8 mouse cellular contexts compared by ENCODE assay signal in the genomic region with DNA sequence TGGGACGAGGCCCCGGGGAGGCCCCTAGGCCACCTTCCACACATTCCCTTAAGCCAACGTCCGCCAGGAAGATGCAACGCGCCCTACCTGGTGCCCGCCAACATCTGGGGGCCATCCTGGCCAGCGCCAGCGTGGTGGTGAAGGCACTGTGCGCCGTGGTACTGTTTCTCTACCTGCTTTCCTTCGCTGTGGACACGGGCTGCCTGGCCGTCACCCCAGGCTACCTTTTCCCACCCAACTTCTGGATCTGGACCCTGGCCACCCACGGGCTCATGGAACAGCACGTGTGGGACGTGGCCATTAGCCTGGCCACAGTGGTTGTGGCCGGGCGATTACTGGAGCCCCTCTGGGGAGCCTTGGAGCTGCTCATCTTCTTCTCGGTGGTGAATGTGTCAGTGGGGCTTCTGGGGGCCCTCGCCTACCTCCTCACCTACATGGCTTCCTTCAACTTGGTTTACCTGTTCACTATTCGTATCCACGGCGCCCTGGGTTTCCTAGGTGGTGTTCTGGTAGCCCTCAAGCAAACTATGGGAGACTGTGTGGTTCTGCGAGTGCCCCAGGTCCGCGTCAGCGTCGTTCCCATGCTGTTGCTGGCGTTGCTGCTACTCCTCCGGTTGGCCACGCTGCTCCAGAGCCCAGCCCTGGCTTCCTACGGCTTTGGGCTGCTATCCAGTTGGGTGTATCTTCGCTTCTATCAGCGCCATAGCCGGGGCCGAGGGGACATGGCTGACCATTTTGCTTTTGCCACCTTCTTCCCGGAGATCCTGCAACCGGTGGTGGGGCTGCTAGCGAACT. TPM values are rescaled to one million over a fixed set of nuclear protein-coding genes. Genes with fewer than 3 reads are reported as not detected.
DNase-seq lines count a peak whose midpoint lies in the region; ATAC-seq and TF ChIP-seq lines count a peak whose summit lies in the region.

No protein-coding gene starts in this region.

- no peak for TF ChIP-seq EP300 in ES-Bruce4 (IDR thresholded peaks at IDR 0.05; ENCODE audit: insufficient read depth, low read depth, low read length)
- no peak for TF ChIP-seq EP300 in lung, postnatal 0 days (IDR thresholded peaks at IDR 0.05)

- H3K27me3 ChIP-seq in ES-Bruce4 (ENCODE audit: control insufficient read depth, insufficient read depth, low read length, poor library complexity, severe bottlenecking) = no peaks in the 10 kb centered on the region
- H3K27me3 ChIP-seq in embryonic facial prominence, embryonic 15.5 days = no peaks in the 10 kb centered on the region
- no peaks in the 10 kb centered on the region for H3K27me3 ChIP-seq in hindbrain, embryonic 16.5 days (replicated peaks; ENCODE audit: control insufficient read depth, insufficient read depth, low read length)
- H3K27me3 ChIP-seq in lung, postnatal 0 days (replicated peaks; ENCODE audit: insufficient read depth, low read length) = no peaks in the 10 kb centered on the region
- no peaks in the 10 kb centered on the region for H3K27me3 ChIP-seq in stomach, embryonic 15.5 days (replicated peaks)

- H3K4me1 ChIP-seq in ES-Bruce4 (ENCODE audit: control insufficient read depth, insufficient read depth, low read length) = no peaks in the 10 kb centered on the region
- H3K4me1 ChIP-seq in embryonic facial prominence, embryonic 15.5 days = peaks cover 30% of the 10 kb centered on the region
- peaks cover 28% of the 10 kb centered on the region for H3K4me1 ChIP-seq in hindbrain, embryonic 16.5 days (ENCODE audit: control insufficient read depth, insufficient read depth, low read depth, low read length)
- peaks cover 21% of the 10 kb centered on the region; the same call in 1 of the 2 replicates for H3K4me1 ChIP-seq in lung, postnatal 0 days (ENCODE audit: insufficient read depth, low read depth, low read length)
- H3K4me1 ChIP-seq in stomach, embryonic 15.5 days = peaks cover 21% of the 10 kb centered on the region

- WGBS in embryonic facial prominence, embryonic 15.5 days = under 1% methylated on average over 40 of the region's 40 CpGs
- under 1% methylated on average over 40 of the region's 40 CpGs for WGBS in hindbrain, embryonic 16.5 days
- WGBS in lung, postnatal 0 days = under 1% methylated on average over 40 of the region's 40 CpGs
- WGBS in stomach, embryonic 15.5 days = under 1% methylated on average over 40 of the region's 40 CpGs

- no peak; the same call in 1 of the 2 replicates for ATAC-seq in embryonic facial prominence, embryonic 15.5 days (ENCODE audit: insufficient number of reproducible peaks, low FRiP score, low TSS enrichment, low read depth)
- ATAC-seq in hindbrain, embryonic 16.5 days = no peak
- no peak for ATAC-seq in lung, postnatal 0 days
- ATAC-seq in stomach, embryonic 15.5 days (ENCODE audit: insufficient read depth, low FRiP score, low read depth) = peak; percentile 4

- DNase-seq in gastrocnemius, postnatal 14 days = peak; percentile 64
- no peak for DNase-seq in gastrocnemius, postnatal 25 days
- peak; percentile 50 for DNase-seq in lung, postnatal 0 days (ENCODE audit: low spot score)
- DNase-seq in left cerebral cortex, postnatal 4 days = no peak

- peak overlapping the region; percentile 85 for H3K4me3 ChIP-seq in ES-Bruce4 (ENCODE audit: low read depth, low read length)
- H3K4me3 ChIP-seq in embryonic facial prominence, embryonic 15.5 days (replicated peaks) = peak overlapping the region; percentile 87
- H3K4me3 ChIP-seq in hindbrain, embryonic 16.5 days (ENCODE audit: low read length) = peak overlapping the region; percentile 94
- H3K4me3 ChIP-seq in lung, postnatal 0 days (ENCODE audit: low read depth, low read length) = peak overlapping the region; percentile 83
- H3K4me3 ChIP-seq in stomach, embryonic 15.5 days (replicated peaks) = peak overlapping the region; percentile 83

- TF ChIP-seq POLR2A in ES-Bruce4 (IDR thresholded peaks at IDR 0.05; ENCODE audit: insufficient read depth, low read length) = no peak

- H3K9ac ChIP-seq in ES-Bruce4 (ENCODE audit: low read depth, poor library complexity, severe bottlenecking) = peak overlapping the region; percentile 55
- H3K9ac ChIP-seq in embryonic facial prominence, embryonic 15.5 days = peak overlapping the region; percentile 93
- H3K9ac ChIP-seq in hindbrain, embryonic 16.5 days (ENCODE audit: low read depth, low read length) = peak overlapping the region; percentile 90
- peak overlapping the region; percentile 92 for H3K9ac ChIP-seq in lung, postnatal 0 days (replicated peaks; ENCODE audit: low read depth)
- peak overlapping the region; percentile 54 for H3K9ac ChIP-seq in stomach, embryonic 15.5 days

- peaks cover 10% of the 10 kb centered on the region for H3K36me3 ChIP-seq in ES-Bruce4 (ENCODE audit: control insufficient read depth, insufficient read depth, low read length, poor library complexity, severe bottlenecking)
- H3K36me3 ChIP-seq in embryonic facial prominence, embryonic 15.5 days = peaks cover 26% of the 10 kb centered on the region
- H3K36me3 ChIP-seq in hindbrain, embryonic 16.5 days (ENCODE audit: control insufficient read depth, insufficient read depth, low read length) = peaks cover 12% of the 10 kb centered on the region
- H3K36me3 ChIP-seq in lung, postnatal 0 days (ENCODE audit: insufficient read depth, low read length) = peaks cover 16% of the 10 kb centered on the region
- H3K36me3 ChIP-seq in stomach, embryonic 15.5 days = peaks cover 21% of the 10 kb centered on the region

- peak overlapping the region; percentile 83 for H3K4me2 ChIP-seq in embryonic facial prominence, embryonic 15.5 days (replicated peaks)
- peak overlapping the region; percentile 99 for H3K4me2 ChIP-seq in hindbrain, embryonic 16.5 days (ENCODE audit: low read length)
- peak overlapping the region; percentile 95 for H3K4me2 ChIP-seq in lung, postnatal 0 days (replicated peaks; ENCODE audit: low read depth, low read length)
- H3K4me2 ChIP-seq in stomach, embryonic 15.5 days = peak overlapping the region; percentile 78

- intact Hi-C loops in gastrocnemius, postnatal 14 days (cut with DNase I; ENCODE audit: low total_unique reads) = no loop called here
- intact Hi-C loops in left cerebral cortex, postnatal 4 days (cut with DNase I) = no loop called here

- TF ChIP-seq CTCF in ES-Bruce4 (IDR thresholded peaks at IDR 0.05; ENCODE audit: low read depth, low read length) = no peak
- TF ChIP-seq CTCF in lung, postnatal 0 days (IDR thresholded peaks at IDR 0.05) = no peak

- no peaks in the 10 kb centered on the region for H3K9me3 ChIP-seq in ES-Bruce4 (replicated peaks; ENCODE audit: control insufficient read depth, insufficient read depth, low read length, poor library complexity, severe bottlenecking)
- no peaks in the 10 kb centered on the region for H3K9me3 ChIP-seq in embryonic facial prominence, embryonic 15.5 days (replicated peaks)
- H3K9me3 ChIP-seq in hindbrain, embryonic 16.5 days (ENCODE audit: control insufficient read depth, low read length) = no peaks in the 10 kb centered on the region
- no peaks in the 10 kb centered on the region for H3K9me3 ChIP-seq in lung, postnatal 0 days (ENCODE audit: low read length)
- H3K9me3 ChIP-seq in stomach, embryonic 15.5 days = no peaks in the 10 kb centered on the region

- no peak overlapping the region for H3K27ac ChIP-seq in ES-Bruce4 (ENCODE audit: insufficient read depth, low read length)
- H3K27ac ChIP-seq in embryonic facial prominence, embryonic 15.5 days (replicated peaks) = peak overlapping the region; percentile 92
- H3K27ac ChIP-seq in hindbrain, embryonic 16.5 days (ENCODE audit: low read depth, low read length) = peak overlapping the region; percentile 68; the same call in 1 of the 2 replicates
- peak overlapping the region; percentile 86 for H3K27ac ChIP-seq in lung, postnatal 0 days (ENCODE audit: low read length)
- peak overlapping the region; percentile 80 for H3K27ac ChIP-seq in stomach, embryonic 15.5 days

RNA-seq across cellular contexts. Expression of gene Tmem115, which starts 0.9 kb away (rescaled TPM):
- 10 to 100 TPM; 18.4 to 19.9 TPM for total RNA-seq in gastrocnemius, postnatal 14 days (2021)
- 10 to 100 TPM; 14.8 to 15.2 TPM for total RNA-seq in gastrocnemius, postnatal 25 days (2021)
- polyA plus RNA-seq in ES-Bruce4 (2011; ENCODE audit: insufficient read depth, insufficient read length, low read depth, missing spikeins) = 10.7 and 11.6 TPM in 2 replicates
- polyA plus RNA-seq in embryonic facial prominence, embryonic 15.5 days (2015; fragmentation: Nextera tagmentation; extraction: Ambion mirVana) = 51.6 and 53.3 TPM in 2 replicates
- 45.7 and 46.0 TPM in 2 replicates for polyA plus RNA-seq in hindbrain, embryonic 16.5 days (2015; fragmentation: Nextera tagmentation; extraction: Ambion mirVana)
- 48.4 and 48.5 TPM in 2 replicates for polyA plus RNA-seq in lung, postnatal 0 days (2015; fragmentation: Nextera tagmentation; extraction: Ambion mirVana)
- 43.2 and 45.7 TPM in 2 replicates for polyA plus RNA-seq in stomach, embryonic 15.5 days (2015; fragmentation: Nextera tagmentation; extraction: Ambion mirVana)
- total RNA-seq in left cerebral cortex, postnatal 4 days (2021) = 10 to 100 TPM; 29.4 to 30.4 TPM

RNA-seq across cellular contexts. Expression of gene Cyb561d2, which starts 7.4 kb away (rescaled TPM):
- 1 to 10 TPM; 2.2 to 2.5 TPM for total RNA-seq in gastrocnemius, postnatal 14 days (2021)
- 1 to 10 TPM; 2.0 TPM for total RNA-seq in gastrocnemius, postnatal 25 days (2021)
- 7.7 and 9.2 TPM in 2 replicates for polyA plus RNA-seq in ES-Bruce4 (2011; ENCODE audit: insufficient read depth, insufficient read length, low read depth, missing spikeins)
- polyA plus RNA-seq in embryonic facial prominence, embryonic 15.5 days (2015; fragmentation: Nextera tagmentation; extraction: Ambion mirVana) = 26.4 and 26.8 TPM in 2 replicates
- 51.4 and 59.0 TPM in 2 replicates for polyA plus RNA-seq in hindbrain, embryonic 16.5 days (2015; fragmentation: Nextera tagmentation; extraction: Ambion mirVana)
- polyA plus RNA-seq in lung, postnatal 0 days (2015; fragmentation: Nextera tagmentation; extraction: Ambion mirVana) = 29.7 and 34.7 TPM in 2 replicates
- polyA plus RNA-seq in stomach, embryonic 15.5 days (2015; fragmentation: Nextera tagmentation; extraction: Ambion mirVana) = 26.6 and 31.3 TPM in 2 replicates
- 10 to 100 TPM; 25.6 to 28.4 TPM for total RNA-seq in left cerebral cortex, postnatal 4 days (2021)

RNA-seq across cellular contexts. Expression of gene Nprl2, which starts 7.4 kb away (rescaled TPM):
- 1 to 10 TPM; 7.5 to 7.7 TPM for total RNA-seq in gastrocnemius, postnatal 14 days (2021)
- total RNA-seq in gastrocnemius, postnatal 25 days (2021) = 10 to 100 TPM in 1 of 2 experiments, 1 to 10 TPM in 1; 9.5 to 10.2 TPM
- 32.3 and 32.7 TPM in 2 replicates for polyA plus RNA-seq in ES-Bruce4 (2011; ENCODE audit: insufficient read depth, insufficient read length, low read depth, missing spikeins)
- 41.9 and 48.0 TPM in 2 replicates for polyA plus RNA-seq in embryonic facial prominence, embryonic 15.5 days (2015; fragmentation: Nextera tagmentation; extraction: Ambion mirVana)
- polyA plus RNA-seq in hindbrain, embryonic 16.5 days (2015; fragmentation: Nextera tagmentation; extraction: Ambion mirVana) = 75.8 and 78.6 TPM in 2 replicates
- polyA plus RNA-seq in lung, postnatal 0 days (2015; fragmentation: Nextera tagmentation; extraction: Ambion mirVana) = 24.7 and 28.0 TPM in 2 replicates
- polyA plus RNA-seq in stomach, embryonic 15.5 days (2015; fragmentation: Nextera tagmentation; extraction: Ambion mirVana) = 39.1 and 39.7 TPM in 2 replicates
- total RNA-seq in left cerebral cortex, postnatal 4 days (2021) = 10 to 100 TPM; 35.2 to 38.5 TPM

RNA-seq across cellular contexts. Expression of gene Zmynd10, which starts 12.5 kb away (rescaled TPM):
- total RNA-seq in gastrocnemius, postnatal 14 days (2021) = not detected
- not detected for total RNA-seq in gastrocnemius, postnatal 25 days (2021)
- not detected in 2 replicates for polyA plus RNA-seq in ES-Bruce4 (2011; ENCODE audit: insufficient read depth, insufficient read length, low read depth, missing spikeins)
- polyA plus RNA-seq in embryonic facial prominence, embryonic 15.5 days (2015; fragmentation: Nextera tagmentation; extraction: Ambion mirVana) = 10.7 and 25.9 TPM in 2 replicates
- polyA plus RNA-seq in hindbrain, embryonic 16.5 days (2015; fragmentation: Nextera tagmentation; extraction: Ambion mirVana) = 3.3 and 4.4 TPM in 2 replicates
- 9.1 and 10.7 TPM in 2 replicates for polyA plus RNA-seq in lung, postnatal 0 days (2015; fragmentation: Nextera tagmentation; extraction: Ambion mirVana)
- polyA plus RNA-seq in stomach, embryonic 15.5 days (2015; fragmentation: Nextera tagmentation; extraction: Ambion mirVana) = 0.63 and 0.94 TPM in 2 replicates
- total RNA-seq in left cerebral cortex, postnatal 4 days (2021) = 1 to 10 TPM; 3.9 to 4.7 TPM

RNA-seq across cellular contexts. Expression of gene Rassf1, which starts 16.8 kb away (rescaled TPM):
- 10 to 100 TPM; 11.1 to 11.6 TPM for total RNA-seq in gastrocnemius, postnatal 14 days (2021)
- 10 to 100 TPM; 10.8 to 12.5 TPM for total RNA-seq in gastrocnemius, postnatal 25 days (2021)
- 23.7 and 24.8 TPM in 2 replicates for polyA plus RNA-seq in ES-Bruce4 (2011; ENCODE audit: insufficient read depth, insufficient read length, low read depth, missing spikeins)
- 82.0 and 87.7 TPM in 2 replicates for polyA plus RNA-seq in embryonic facial prominence, embryonic 15.5 days (2015; fragmentation: Nextera tagmentation; extraction: Ambion mirVana)
- polyA plus RNA-seq in hindbrain, embryonic 16.5 days (2015; fragmentation: Nextera tagmentation; extraction: Ambion mirVana) = 45.8 and 46.6 TPM in 2 replicates
- 86.1 and 97.7 TPM in 2 replicates for polyA plus RNA-seq in lung, postnatal 0 days (2015; fragmentation: Nextera tagmentation; extraction: Ambion mirVana)
- polyA plus RNA-seq in stomach, embryonic 15.5 days (2015; fragmentation: Nextera tagmentation; extraction: Ambion mirVana) = 53.9 and 58.0 TPM in 2 replicates
- 10 to 100 TPM; 24.9 to 25.4 TPM for total RNA-seq in left cerebral cortex, postnatal 4 days (2021)

Comparison
In these comparisons a context has a peak if more than half of its experiments do, and no peak if none do; other contexts are left out.
1. DNase-seq: peak in gastrocnemius, postnatal 14 days (single experiment) and lung, postnatal 0 days (single experiment); none in gastrocnemius, postnatal 25 days (single experiment) and left cerebral cortex, postnatal 4 days (single experiment).
2. Peak in every context shown above with its lines, with median percentiles within 50 percentile points of each other: H3K4me3 ChIP-seq, H3K9ac ChIP-seq and H3K4me2 ChIP-seq.